8 mouse cellular contexts compared by ENCODE assay signal in genomic region chr19:7020224-7020641, GRCm38 (mm10). TPM values are rescaled to one million over a fixed set of nuclear protein-coding genes. Genes with fewer than 3 reads are reported as not detected.
DNase-seq lines count a peak whose midpoint lies in the region; ATAC-seq and TF ChIP-seq lines count a peak whose summit lies in the region.

No protein-coding gene starts in this region.

- no peaks in the 10 kb centered on the region for H3K9me3 ChIP-seq in heart, embryonic 12.5 days (replicated peaks)
- no peaks in the 10 kb centered on the region for H3K9me3 ChIP-seq in intestine, embryonic 15.5 days
- no peaks in the 10 kb centered on the region for H3K9me3 ChIP-seq in liver, postnatal 0 days (ENCODE audit: low read length)

- H3K27me3 ChIP-seq in heart, embryonic 12.5 days (replicated peaks) = no peaks in the 10 kb centered on the region
- no peaks in the 10 kb centered on the region for H3K27me3 ChIP-seq in intestine, embryonic 15.5 days (replicated peaks)
- H3K27me3 ChIP-seq in liver, postnatal 0 days (ENCODE audit: insufficient read depth, low read length) = no peaks in the 10 kb centered on the region

- TF ChIP-seq CTCF in liver, postnatal 0 days (IDR thresholded peaks at IDR 0.05; ENCODE audit: low read depth) = peak; percentile 93

- DNase-seq in heart, adult 18-20 months = peak; percentile 65 to 72
- DNase-seq in adrenal gland, postnatal 36 days = peak; percentile 74 to 79
- peak; percentile 74 for DNase-seq in liver, postnatal 0 days
- DNase-seq in ovary, postnatal 14 days (ENCODE audit: low spot score) = peak; percentile 33
- no peak for DNase-seq in right cerebral cortex, postnatal 14 days

- no peak overlapping the region for H3K9ac ChIP-seq in heart, embryonic 12.5 days
- no peak overlapping the region for H3K9ac ChIP-seq in intestine, embryonic 15.5 days
- H3K9ac ChIP-seq in liver, postnatal 0 days (replicated peaks) = peak overlapping the region; percentile 73; the same call in 1 of the 2 replicates

- no peak for ATAC-seq in heart, embryonic 12.5 days (ENCODE audit: insufficient number of reproducible peaks, low FRiP score)
- ATAC-seq in erythroid progenitor cell, adult 5-6 weeks (replicated peaks; ENCODE audit: low FRiP score, poor library complexity, severe bottlenecking) = peak; percentile 59; the same call in 1 of the 2 replicates
- peak; percentile 72 for ATAC-seq in intestine, embryonic 15.5 days
- peak; percentile 12 for ATAC-seq in liver, postnatal 0 days

- peaks cover 64% of the 10 kb centered on the region for H3K36me3 ChIP-seq in heart, embryonic 12.5 days
- H3K36me3 ChIP-seq in intestine, embryonic 15.5 days = peaks cover 39% of the 10 kb centered on the region
- H3K36me3 ChIP-seq in liver, postnatal 0 days (replicated peaks; ENCODE audit: insufficient read depth, low read length) = peaks cover 56% of the 10 kb centered on the region

- H3K27ac ChIP-seq in heart, embryonic 12.5 days (ENCODE audit: poor library complexity, severe bottlenecking) = no peak overlapping the region
- H3K27ac ChIP-seq in intestine, embryonic 15.5 days = no peak overlapping the region
- H3K27ac ChIP-seq in liver, postnatal 0 days (ENCODE audit: low read depth) = peak overlapping the region; percentile 97

- H3K4me3 ChIP-seq in heart, embryonic 12.5 days = no peak overlapping the region
- no peak overlapping the region for H3K4me3 ChIP-seq in intestine, embryonic 15.5 days (replicated peaks)
- H3K4me3 ChIP-seq in liver, postnatal 0 days (ENCODE audit: low read depth, low read length) = no peak overlapping the region

- WGBS in heart, embryonic 12.5 days = 40% methylated on average over 3 of the region's 3 CpGs
- 39% methylated on average over 3 of the region's 3 CpGs for WGBS in intestine, embryonic 15.5 days
- WGBS in liver, postnatal 0 days (ENCODE audit: insufficient replicate concordance) = 18% methylated on average over 3 of the region's 3 CpGs

- H3K4me1 ChIP-seq in heart, embryonic 12.5 days (replicated peaks) = peaks cover 23% of the 10 kb centered on the region
- H3K4me1 ChIP-seq in intestine, embryonic 15.5 days (replicated peaks) = no peaks in the 10 kb centered on the region
- H3K4me1 ChIP-seq in liver, postnatal 0 days (ENCODE audit: insufficient read depth) = peaks cover 18% of the 10 kb centered on the region

- TF ChIP-seq EP300 in liver, postnatal 0 days (IDR thresholded peaks at IDR 0.05; ENCODE audit: low read depth) = no peak

- H3K4me2 ChIP-seq in heart, embryonic 12.5 days = no peak overlapping the region
- no peak overlapping the region for H3K4me2 ChIP-seq in intestine, embryonic 15.5 days (replicated peaks)
- peak overlapping the region; percentile 80 for H3K4me2 ChIP-seq in liver, postnatal 0 days (ENCODE audit: low read depth, low read length)

RNA-seq across cellular contexts. Expression of gene Fermt3, which starts 1.0 kb away (rescaled TPM):
- 1 to 10 TPM; 4.4 to 6.0 TPM for total RNA-seq in heart, adult 18-20 months (2021)
- 9.3 and 11.7 TPM in 2 replicates for polyA plus RNA-seq in heart, embryonic 12.5 days (2016; fragmentation: Nextera tagmentation; extraction: Ambion mirVana)
- total RNA-seq in adrenal gland, postnatal 36 days (2021) = 1 to 10 TPM; 6.9 TPM
- 30.6 and 38.6 TPM in 2 replicates for total RNA-seq in erythroid progenitor cell, adult 5-6 weeks (2015; ENCODE audit: low replicate concordance)
- 63.9 and 69.1 TPM in 2 replicates for total RNA-seq in erythroid progenitor cell, adult 5-6 weeks (2017; ENCODE audit: low replicate concordance)
- polyA plus RNA-seq in intestine, embryonic 15.5 days (2015; fragmentation: Nextera tagmentation; extraction: Ambion mirVana) = 9.8 and 10.1 TPM in 2 replicates
- 60.5 and 70.2 TPM in 2 replicates for polyA plus RNA-seq in liver, postnatal 0 days (2015; fragmentation: Nextera tagmentation; extraction: Ambion mirVana)

RNA-seq across cellular contexts. Expression of gene Stip1, which starts 19.5 kb away (rescaled TPM):
- total RNA-seq in heart, adult 18-20 months (2021) = 100 to 1,000 TPM; 137 to 160 TPM
- polyA plus RNA-seq in heart, embryonic 12.5 days (2016; fragmentation: Nextera tagmentation; extraction: Ambion mirVana) = 228 and 236 TPM in 2 replicates
- total RNA-seq in adrenal gland, postnatal 36 days (2021) = 100 to 1,000 TPM; 149 to 281 TPM
- 59.5 and 78.6 TPM in 2 replicates for total RNA-seq in erythroid progenitor cell, adult 5-6 weeks (2015; ENCODE audit: low replicate concordance)
- total RNA-seq in erythroid progenitor cell, adult 5-6 weeks (2017; ENCODE audit: low replicate concordance) = 48.1 and 60.8 TPM in 2 replicates
- polyA plus RNA-seq in intestine, embryonic 15.5 days (2015; fragmentation: Nextera tagmentation; extraction: Ambion mirVana) = 211 and 214 TPM in 2 replicates
- 47.2 and 51.4 TPM in 2 replicates for polyA plus RNA-seq in liver, postnatal 0 days (2015; fragmentation: Nextera tagmentation; extraction: Ambion mirVana)

RNA-seq across cellular contexts. Expression of gene Trpt1, which starts 24.3 kb away (rescaled TPM):
- total RNA-seq in heart, adult 18-20 months (2021) = 10 to 100 TPM; 22.4 to 26.4 TPM
- polyA plus RNA-seq in heart, embryonic 12.5 days (2016; fragmentation: Nextera tagmentation; extraction: Ambion mirVana) = 13.3 and 14.3 TPM in 2 replicates
- 10 to 100 TPM in 1 of 2 experiments, 1 to 10 TPM in 1; 8.2 to 16.8 TPM for total RNA-seq in adrenal gland, postnatal 36 days (2021)
- not detected in 2 replicates for total RNA-seq in erythroid progenitor cell, adult 5-6 weeks (2015; ENCODE audit: low replicate concordance)
- not detected in 2 replicates for total RNA-seq in erythroid progenitor cell, adult 5-6 weeks (2017; ENCODE audit: low replicate concordance)
- polyA plus RNA-seq in intestine, embryonic 15.5 days (2015; fragmentation: Nextera tagmentation; extraction: Ambion mirVana) = 6.9 and 9.0 TPM in 2 replicates
- 2.9 and 4.1 TPM in 2 replicates for polyA plus RNA-seq in liver, postnatal 0 days (2015; fragmentation: Nextera tagmentation; extraction: Ambion mirVana)

RNA-seq across cellular contexts. Expression of gene Nudt22, which starts 24.3 kb away (rescaled TPM):
- total RNA-seq in heart, adult 18-20 months (2021) = 10 to 100 TPM; 23.7 to 25.4 TPM
- 22.4 and 23.6 TPM in 2 replicates for polyA plus RNA-seq in heart, embryonic 12.5 days (2016; fragmentation: Nextera tagmentation; extraction: Ambion mirVana)
- total RNA-seq in adrenal gland, postnatal 36 days (2021) = 10 to 100 TPM; 39.0 to 42.4 TPM
- 4.2 and 10.1 TPM in 2 replicates for total RNA-seq in erythroid progenitor cell, adult 5-6 weeks (2015; ENCODE audit: low replicate concordance)
- total RNA-seq in erythroid progenitor cell, adult 5-6 weeks (2017; ENCODE audit: low replicate concordance) = 0.26 and 3.9 TPM in 2 replicates
- polyA plus RNA-seq in intestine, embryonic 15.5 days (2015; fragmentation: Nextera tagmentation; extraction: Ambion mirVana) = 20.6 and 23.5 TPM in 2 replicates
- 11.6 and 14.5 TPM in 2 replicates for polyA plus RNA-seq in liver, postnatal 0 days (2015; fragmentation: Nextera tagmentation; extraction: Ambion mirVana)

RNA-seq across cellular contexts. Expression of gene Dnajc4, which starts 27.9 kb away (rescaled TPM):
- total RNA-seq in heart, adult 18-20 months (2021) = 10 to 100 TPM; 54.6 to 55.1 TPM
- polyA plus RNA-seq in heart, embryonic 12.5 days (2016; fragmentation: Nextera tagmentation; extraction: Ambion mirVana) = 32.7 and 33.9 TPM in 2 replicates
- total RNA-seq in adrenal gland, postnatal 36 days (2021) = 10 to 100 TPM; 38.5 to 46.1 TPM
- 11.5 TPM in 1 of 2 replicates, not detected in the other for total RNA-seq in erythroid progenitor cell, adult 5-6 weeks (2015; ENCODE audit: low replicate concordance)
- 2.2 and 2.6 TPM in 2 replicates for total RNA-seq in erythroid progenitor cell, adult 5-6 weeks (2017; ENCODE audit: low replicate concordance)
- polyA plus RNA-seq in intestine, embryonic 15.5 days (2015; fragmentation: Nextera tagmentation; extraction: Ambion mirVana) = 22.7 and 27.5 TPM in 2 replicates
- polyA plus RNA-seq in liver, postnatal 0 days (2015; fragmentation: Nextera tagmentation; extraction: Ambion mirVana) = 10.9 and 11.2 TPM in 2 replicates

Comparison
In these comparisons a context has a peak if more than half of its experiments do, and no peak if none do; other contexts are left out.
1. RNA of gene Trpt1, which starts 24.3 kb away (total RNA-seq): 22.4 to 26.4 TPM in heart, adult 18-20 months and 8.2 to 16.8 TPM in adrenal gland, postnatal 36 days; not detected in erythroid progenitor cell, adult 5-6 weeks; every median in the first group is over 4 times any median in the second.